Mouse (Mus musculus): ENCODE measurements at regions not wholly inside any gene's neighbourhood (a gene's known extent, or its start where the extent isn't known, plus 50 kb on each side); places are given as distances from the start of the nearest gene placed in this dataset.
A peak's percentile ranks its signal among the peaks of the same experiment; 100 is the strongest.

- no peak for DNase-seq (ENCODE audit: low spot score in 2 of 2)
- intact Hi-C loops (cut with DNase I) = no loop called here
Measured at GRCm38 (mm10) chr1:35849406-35850190, 218.6 kb upstream of the Hs6st1 start.

GRCm38 (mm10) chr1:35850191-35850545 lies 218.0 kb upstream of the Hs6st1 start:
- DNase-seq (ENCODE audit: low spot score in 2 of 2) = no peak
- intact Hi-C loops (cut with DNase I) = no loop called here

GRCm38 (mm10) chr1:35850566-35851085 lies 217.6 kb upstream of the Hs6st1 start:
- no peak for DNase-seq (ENCODE audit: low spot score in 2 of 2)
- intact Hi-C loops (cut with DNase I) = no loop called here

GRCm38 (mm10) chr1:35851681-35852409 lies 216.4 kb upstream of the Hs6st1 start:
- intact Hi-C loops (cut with DNase I) = no loop called here
- no peak for DNase-seq (ENCODE audit: low spot score in 2 of 2)

GRCm38 (mm10) chr1:35853018-35853417 lies 215.2 kb upstream of the Hs6st1 start:
- intact Hi-C loops (cut with DNase I) = no loop called here
- no peak for DNase-seq (ENCODE audit: low spot score in 2 of 2)

- DNase-seq (ENCODE audit: low spot score in 2 of 2) = no peak
- intact Hi-C loops (cut with DNase I) = no loop called here
Measured at GRCm38 (mm10) chr1:35855650-35856049, 212.6 kb upstream of the Hs6st1 start.

GRCm38 (mm10) chr1:35858342-35858741 lies 209.9 kb upstream of the Hs6st1 start:
- intact Hi-C loops (cut with DNase I) = no loop called here
- no peak for DNase-seq (ENCODE audit: low spot score in 2 of 2)

- no peak for DNase-seq (ENCODE audit: low spot score in 2 of 2)
- intact Hi-C loops (cut with DNase I) = no loop called here
Measured at GRCm38 (mm10) chr1:35860779-35861178, 207.4 kb upstream of the Hs6st1 start.

- intact Hi-C loops (cut with DNase I) = no loop called here
- no peak for DNase-seq (ENCODE audit: low spot score in 2 of 2)
Measured at GRCm38 (mm10) chr1:35862196-35862595, 206.0 kb upstream of the Hs6st1 start.

GRCm38 (mm10) chr1:35862661-35863060 lies 205.5 kb upstream of the Hs6st1 start:
- no peak for DNase-seq (ENCODE audit: low spot score in 2 of 2)
- intact Hi-C loops (cut with DNase I) = no loop called here

- peak; percentile 48 to 54 for DNase-seq (ENCODE audit: low spot score in 2 of 2)
Measured at GRCm38 (mm10) chr1:35864246-35864645, 204.0 kb upstream of the Hs6st1 start.

GRCm38 (mm10) chr1:35865263-35865662 lies 202.9 kb upstream of the Hs6st1 start:
- intact Hi-C loops (cut with DNase I) = no loop called here

More at GRCm38 (mm10) chr1:35864246-35864645, 204.0 kb upstream of the Hs6st1 start:
- intact Hi-C loops (cut with DNase I) = no loop called here

GRCm38 (mm10) chr1:35866643-35867042 lies 201.6 kb upstream of the Hs6st1 start:
- no peak for DNase-seq (ENCODE audit: low spot score in 2 of 2)
- intact Hi-C loops (cut with DNase I) = no loop called here

More at GRCm38 (mm10) chr1:35865263-35865662, 202.9 kb upstream of the Hs6st1 start:
- no peak for DNase-seq (ENCODE audit: low spot score in 2 of 2)

GRCm38 (mm10) chr1:35869381-35870143 lies 198.6 kb upstream of the Hs6st1 start:
- intact Hi-C loops (cut with DNase I) = loop anchor here (10.0 kb wide), 1 partner anchor 195 kb away; the partner anchor contains the start of gene Hs6st1

GRCm38 (mm10) chr1:35870144-35870827 lies 197.9 kb upstream of the Hs6st1 start:
- DNase-seq (ENCODE audit: low spot score in 2 of 2) = no peak
- intact Hi-C loops (cut with DNase I) = loop anchor here (10.0 kb wide), 1 partner anchor 195 kb away; the partner anchor contains the start of gene Hs6st1

More at GRCm38 (mm10) chr1:35869381-35870143, 198.6 kb upstream of the Hs6st1 start:
- peak; percentile 84 to 85 for DNase-seq (ENCODE audit: low spot score in 2 of 2)

GRCm38 (mm10) chr1:35873038-35873437 lies 195.2 kb upstream of the Hs6st1 start:
- intact Hi-C loops (cut with DNase I) = loop anchor here (10.0 kb wide), 1 partner anchor 192 kb away; the partner anchor contains the start of gene Hs6st1
- no peak for DNase-seq (ENCODE audit: low spot score in 2 of 2)

GRCm38 (mm10) chr1:35875210-35875811 lies 192.9 kb upstream of the Hs6st1 start:
- no peak for DNase-seq (ENCODE audit: low spot score in 2 of 2)
- intact Hi-C loops (cut with DNase I) = loop anchor here (5.0 to 10.0 kb wide), 2 partner anchors 72 to 189 kb away; partner anchors contain the start of gene Hs6st1

- DNase-seq (ENCODE audit: low spot score in 2 of 2) = no peak
- intact Hi-C loops (cut with DNase I) = loop anchor here (5.0 to 10.0 kb wide), 2 partner anchors 69 to 186 kb away; partner anchors contain the start of gene Hs6st1
Measured at GRCm38 (mm10) chr1:35878426-35878825, 189.8 kb upstream of the Hs6st1 start.
